Mouse (Mus musculus) testis, adult 2 months (tissue): ENCODE measurements at regions not wholly inside any gene's neighbourhood (a gene's known extent, or its start where the extent isn't known, plus 50 kb on each side); places are given as distances from the start of the nearest gene placed in this dataset.

Experiments used
- CTCF ChIP-seq: fragments of 200-500 bp; IDR thresholded peaks from 2 replicates; pipeline ENCODE4 v1.5.1; 2012; ENCODE audit warnings: low read depth, mild to moderate bottlenecking, inconsistent platforms, low read length, moderate library complexity; ENCODE audit not compliant: control insufficient read depth, insufficient read depth, insufficient replicate concordance
- POLR2A ChIP-seq: fragments of 200-500 bp; IDR thresholded peaks from 2 replicates; pipeline ENCODE4 v1.6.1; 2012; ENCODE audit warnings: low read depth, mild to moderate bottlenecking, inconsistent platforms, low read length, moderate library complexity; ENCODE audit not compliant: control insufficient read depth

DNA sequence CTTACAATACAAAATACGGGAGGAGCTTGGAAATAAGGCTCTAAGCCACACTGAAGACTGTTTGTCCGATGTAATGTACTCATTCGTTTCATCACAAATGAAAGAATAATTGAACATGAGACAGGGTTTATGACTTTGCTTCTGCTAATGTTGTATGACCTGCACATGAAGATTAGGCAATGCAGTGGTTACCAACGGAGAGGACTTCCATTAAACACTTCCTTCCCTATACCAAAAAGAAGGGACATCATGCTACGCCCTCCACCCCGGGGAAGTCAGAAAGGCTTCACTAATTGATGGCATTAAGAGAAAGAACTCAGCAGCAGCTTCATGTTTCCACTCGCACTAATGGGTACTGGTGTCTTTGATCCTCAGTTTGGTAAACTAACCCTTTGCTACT, 57.6 kb upstream of the C1qtnf7 start:
- TF ChIP-seq CTCF (no peak), POLR2A (no peak)
